Mouse (Mus musculus) A20 (cell line): ENCODE results near the gene Fbxw7.

Experiments used
- DNase-seq: peaks from one replicate; pipeline ENCODE4 v3.0.0-alpha.2; 2011; ENCODE audit warnings: low read depth, low spot score

The Fbxw7 gene

GRCm38 (mm10) chr3:84814762-84815381, at the start of gene Fbxw7:
TSS of gene Fbxw7 (plus strand) at chr3:84815268.
- peak; percentile 56 for DNase-seq

- DNase-seq = no peak
Observed at GRCm38 (mm10) chr3:84768940-84769339, 46.1 kb upstream of the Fbxw7 start.

- DNase-seq = no peak
Observed at GRCm38 (mm10) chr3:84769411-84769810, 45.7 kb upstream of the Fbxw7 start.

GRCm38 (mm10) chr3:84770518-84770917, 44.5 kb upstream of the Fbxw7 start:
- no peak for DNase-seq

DNA sequence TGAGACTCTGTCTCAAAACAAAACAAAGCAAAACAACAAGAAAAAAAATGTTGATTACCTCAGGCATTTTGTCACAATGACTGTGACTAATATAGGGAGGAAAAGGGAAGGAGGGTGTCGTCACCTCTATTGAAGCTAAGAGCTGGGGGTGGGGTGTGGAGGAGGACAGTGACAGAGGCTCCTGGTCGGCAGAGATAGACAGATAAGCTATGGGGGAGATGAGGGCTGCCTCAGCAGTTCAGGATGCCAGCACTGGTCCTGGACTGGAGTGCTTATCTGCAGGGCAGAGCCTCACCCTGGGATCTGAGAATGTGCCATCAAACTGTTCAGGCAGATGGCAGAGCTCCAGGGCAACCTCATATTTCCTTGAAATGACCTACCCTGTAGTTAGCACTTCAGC, 43.1 kb upstream of the Fbxw7 start:
- no peak for DNase-seq

GRCm38 (mm10) chr3:84774246-84775066, 40.6 kb upstream of the Fbxw7 start:
- no peak for DNase-seq

- no peak for DNase-seq
Observed at GRCm38 (mm10) chr3:84775067-84775423, 40.0 kb upstream of the Fbxw7 start.

DNA sequence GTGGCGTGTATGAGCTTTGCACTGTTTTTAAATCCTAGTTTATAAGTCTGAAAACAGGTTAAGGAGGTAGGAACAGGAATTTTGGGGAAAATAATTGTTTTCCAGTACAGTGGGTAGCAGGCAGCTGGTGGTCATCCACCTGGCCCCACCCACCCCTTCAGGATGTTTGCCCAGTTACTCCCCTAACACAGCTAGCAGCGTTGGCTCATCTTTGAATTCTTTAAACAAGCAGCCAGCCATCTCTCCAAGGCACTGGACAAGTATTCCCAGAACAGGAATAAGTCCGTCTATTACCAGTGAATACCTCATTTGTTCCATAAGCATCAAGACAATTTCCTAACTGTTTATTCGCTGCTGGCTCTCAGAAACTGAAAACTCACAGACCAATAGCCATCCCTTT, 39.5 kb upstream of the Fbxw7 start:
- DNase-seq = no peak

DNA sequence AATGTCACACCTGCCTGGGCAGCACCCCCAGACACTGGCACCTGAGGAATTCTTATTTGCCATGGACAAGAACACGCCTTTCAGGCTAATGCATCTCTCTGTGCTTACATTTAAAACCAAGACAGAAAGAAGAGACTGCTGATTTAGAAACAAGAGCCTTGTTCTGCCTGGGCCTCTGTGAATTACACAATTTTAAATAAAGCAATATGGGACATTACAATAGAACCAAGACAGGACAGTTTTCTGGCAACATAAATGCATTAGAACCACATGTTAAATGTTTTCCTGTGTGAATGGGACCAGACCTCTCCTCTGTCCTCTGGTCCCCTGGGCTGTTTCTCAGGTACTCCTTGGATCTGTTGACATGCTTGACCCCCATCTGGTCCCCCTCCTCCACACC, 39.0 kb upstream of the Fbxw7 start:
- no peak for DNase-seq

GRCm38 (mm10) chr3:84787914-84788313, 27.2 kb upstream of the Fbxw7 start:
- DNase-seq = peak; percentile 86

DNA sequence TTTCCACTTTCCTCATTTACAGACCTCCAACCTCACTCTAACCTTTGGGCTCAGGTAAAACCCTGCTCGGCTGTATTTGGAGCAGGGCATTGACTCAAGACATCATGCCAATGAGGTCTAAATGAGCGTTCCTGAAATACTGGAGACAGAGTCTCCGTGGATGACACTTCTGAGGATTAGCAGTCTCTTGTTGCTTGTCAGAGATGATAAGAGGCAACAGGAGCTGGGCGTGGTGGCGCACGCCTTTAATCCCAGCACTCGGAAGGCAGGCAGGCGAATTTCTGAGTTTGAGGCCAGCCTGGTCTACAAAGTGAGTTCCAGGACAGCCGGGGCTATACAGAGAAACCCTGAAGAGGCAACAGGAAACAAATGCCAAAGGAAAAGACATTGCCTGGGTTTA, 11.0 kb upstream of the Fbxw7 start:
- DNase-seq = peak; percentile 80

DNA sequence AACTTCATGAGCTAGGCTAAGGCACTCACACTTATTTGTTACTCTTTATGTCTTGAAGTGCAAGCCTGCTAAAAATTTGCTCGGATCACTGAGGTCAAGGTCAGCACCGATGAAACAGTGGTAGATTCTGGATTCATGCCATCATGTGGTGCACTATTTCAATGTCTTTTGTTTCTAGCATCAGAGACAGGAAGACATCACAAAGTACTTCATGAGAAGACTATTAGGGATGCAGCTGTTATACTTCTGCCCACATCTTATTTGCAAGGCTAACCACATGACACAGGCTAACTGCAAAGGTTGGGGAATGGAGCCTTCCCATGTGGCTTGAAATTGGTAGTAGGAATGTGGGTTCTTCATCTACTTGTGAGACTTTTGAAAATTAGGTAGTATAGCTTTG, 8.9 kb upstream of the Fbxw7 start:
- DNase-seq = peak; percentile 72

GRCm38 (mm10) chr3:84807826-84808225, 7.2 kb upstream of the Fbxw7 start:
- DNase-seq = peak; percentile 54

GRCm38 (mm10) chr3:84808906-84809305, 6.2 kb upstream of the Fbxw7 start:
- peak; percentile 66 for DNase-seq

- DNase-seq = peak; percentile 54
Observed at GRCm38 (mm10) chr3:84810803-84811202, 4.3 kb upstream of the Fbxw7 start.

GRCm38 (mm10) chr3:84813436-84814156, 1.5 kb upstream of the Fbxw7 start:
- DNase-seq = no peak

GRCm38 (mm10) chr3:84814157-84814761, 809 bp upstream of the Fbxw7 start:
- DNase-seq = peak; percentile 100

DNA sequence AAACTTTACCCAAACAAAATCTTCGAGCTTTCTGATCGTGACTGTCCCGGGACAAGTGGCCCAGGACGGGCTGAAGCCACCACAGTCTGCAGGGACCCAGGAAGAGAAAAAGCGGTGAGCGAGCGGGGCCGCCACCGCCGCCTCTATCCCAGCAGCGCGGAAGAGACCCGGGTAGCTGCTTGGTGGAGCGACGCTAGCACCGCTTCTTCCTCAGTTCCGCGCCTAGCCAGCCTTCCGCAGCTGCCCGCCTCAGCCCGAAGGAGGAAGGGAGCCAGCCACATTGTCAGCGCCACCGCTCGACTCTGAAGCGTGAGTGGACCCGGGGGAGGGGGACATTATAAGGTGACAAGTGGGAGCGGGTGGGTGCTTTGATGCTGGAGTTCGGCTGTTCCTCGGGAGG, 393 bp downstream of the Fbxw7 start:
- DNase-seq = peak; percentile 81

- DNase-seq = peak; percentile 46
Observed at GRCm38 (mm10) chr3:84816951-84817350, 1.9 kb downstream of the Fbxw7 start.

- DNase-seq = peak; percentile 68
Observed at GRCm38 (mm10) chr3:84820654-84821201, 5.7 kb downstream of the Fbxw7 start.

- peak; percentile 70 for DNase-seq
Observed at GRCm38 (mm10) chr3:84825990-84826389, 10.9 kb downstream of the Fbxw7 start.

GRCm38 (mm10) chr3:84826405-84826804, 11.3 kb downstream of the Fbxw7 start:
- DNase-seq = peak; percentile 76
